Mouse (Mus musculus): ENCODE results near the gene Dnal1. TPM values are rescaled to one million over a fixed set of nuclear protein-coding genes. Genes with fewer than 3 reads are reported as not detected.

Gene Dnal1
- total RNA-seq, 2 experiments from 2014 or later, result 95.8 to 104 TPM

Other genes with a start within 250 kb of the Dnal1 start
- gene Numb, start 192.4 kb upstream of the Dnal1 start, total RNA-seq (2021), result 10 to 100 TPM; 29.7 to 36.8 TPM
- gene Riox1, start 163.8 kb upstream of the Dnal1 start, total RNA-seq (2021), result 10 to 100 TPM; 14.7 TPM
- gene Heatr4, start 129.5 kb upstream of the Dnal1 start, total RNA-seq (2021), result not detected
- gene Acot2, start 126.5 kb upstream of the Dnal1 start, total RNA-seq (2021), result 10 to 100 TPM; 14.9 to 16.2 TPM
- gene Acot1, start 104.9 kb upstream of the Dnal1 start, total RNA-seq (2021), result 10 to 100 TPM; 25.6 to 30.9 TPM
- 1 to 10 TPM; 2.5 to 4.0 TPM for gene Acot4, start 76.0 kb upstream of the Dnal1 start, total RNA-seq (2021)
- gene Gm49366, start 75.4 kb upstream of the Dnal1 start, total RNA-seq (2021), result not detected
- gene Acot3, start 62.2 kb upstream of the Dnal1 start, total RNA-seq (2021), result 1 to 10 TPM; 2.3 to 3.5 TPM
- gene Acot5, start 45.0 kb upstream of the Dnal1 start, total RNA-seq (2021), result 1 to 10 TPM; 8.3 TPM
- 1 to 10 TPM; 4.3 to 5.3 TPM for gene Acot6, start 13.7 kb upstream of the Dnal1 start, total RNA-seq (2021)
- gene Pnma1, start 34.1 kb downstream of the Dnal1 start, total RNA-seq (2021), result 1 to 10 TPM; 3.8 to 4.5 TPM
- gene Elmsan1, start 104.5 kb downstream of the Dnal1 start, total RNA-seq (2021), result 10 to 100 TPM; 21.0 to 21.7 TPM
- 10 to 100 TPM; 38.0 to 41.3 TPM for gene Ptgr2, start 170.9 kb downstream of the Dnal1 start, total RNA-seq (2021)
- gene Zfp410, start 202.5 kb downstream of the Dnal1 start, total RNA-seq (2021), result 10 to 100 TPM; 31.4 to 38.7 TPM
- 10 to 100 TPM; 26.4 to 28.7 TPM for gene Coq6, start 247.3 kb downstream of the Dnal1 start, total RNA-seq (2021)
- 10 to 100 TPM in 1 of 2 experiments, 1 to 10 TPM in 1; 9.5 to 10.8 TPM for gene Fam161b, start 247.5 kb downstream of the Dnal1 start, total RNA-seq (2021)